Mouse (Mus musculus) MEL (cell line): ENCODE results near the gene Lrfn5. TPM values are rescaled to one million over a fixed set of nuclear protein-coding genes. Genes with fewer than 3 reads are reported as not detected.

Experiments used
- DNase-seq: peaks from one replicate; pipeline ENCODE4 v3.0.0; 2011; ENCODE audit warnings: low read depth, low spot score
- H3K27ac ChIP-seq: 2 replicates; pipeline ENCODE4 v1.5.1; 2012; ENCODE audit warnings: low read depth, mild to moderate bottlenecking, control low read depth, low read length, moderate library complexity; ENCODE audit not compliant: control insufficient read depth
- H3K27me3 ChIP-seq, 2 experiments: fragments of 150-350 bp in 1 of 2; sonication (generic) in 1 of 2; 2 replicates each; pipeline ENCODE4 v1.6.1; 2012; ENCODE audit warnings: low read length in 2 of 2, mild to moderate bottlenecking in 2 of 2, improper control_type of control experiment in 1 of 2, moderate library complexity in 1 of 2; ENCODE audit not compliant: insufficient read depth in 2 of 2, control insufficient read depth in 1 of 2
- H3K36me3 ChIP-seq, 2 experiments: 2 replicates each; pipeline ENCODE4 v1.6.1; 2012 to 2014; ENCODE audit warnings: low read length in 2 of 2, improper control_type of control experiment in 1 of 2, inconsistent platforms in 1 of 2, mild to moderate bottlenecking in 1 of 2; ENCODE audit not compliant: insufficient read depth in 2 of 2, control insufficient read depth in 1 of 2
- H3K4me1 ChIP-seq, 2 experiments: fragments of 150-350 bp in 1 of 2; sonication (generic) in 1 of 2; 2 replicates each; pipeline ENCODE4 v1.6.1; 2012; ENCODE audit warnings: low read length in 2 of 2, improper control_type of control experiment in 1 of 2, mild to moderate bottlenecking in 1 of 2; ENCODE audit not compliant: insufficient read depth in 2 of 2, control insufficient read depth in 1 of 2
- H3K4me3 ChIP-seq, 2 experiments: fragments of 150-350 bp in 1 of 2; sonication (generic) in 1 of 2; 2 replicates each; pipeline ENCODE4 v1.5.1; 2012; ENCODE audit warnings: low read depth in 2 of 2, low read length in 2 of 2, mild to moderate bottlenecking in 2 of 2, moderate library complexity in 2 of 2, control low read depth in 1 of 2, improper control_type of control experiment in 1 of 2; ENCODE audit not compliant: control insufficient read depth in 1 of 2, insufficient read depth in 1 of 2
- H3K79me2 ChIP-seq: 2 replicates; pipeline ENCODE4 v1.6.1; 2012; ENCODE audit warnings: mild to moderate bottlenecking, low read length, moderate library complexity; ENCODE audit not compliant: control insufficient read depth, poor library complexity, insufficient read depth
- H3K9ac ChIP-seq: 2 replicates; pipeline ENCODE4 v1.6.1; 2012; ENCODE audit warnings: low read depth, mild to moderate bottlenecking, control low read depth, low read length, moderate library complexity; ENCODE audit not compliant: control insufficient read depth, poor library complexity, severe bottlenecking
- H3K9me3 ChIP-seq: fragments of 150-350 bp; sonication (generic); replicated peaks from 2 replicates; pipeline ENCODE4 v1.6.1; 2012; ENCODE audit warnings: mild to moderate bottlenecking, low read length, improper control_type of control experiment, moderate library complexity; ENCODE audit not compliant: insufficient read depth
- CHD1 ChIP-seq: IDR thresholded peaks from 2 replicates; pipeline ENCODE4 v1.6.1; 2012; ENCODE audit warnings: low read depth, mild to moderate bottlenecking, inconsistent platforms, low read length, improper control_type of control experiment
- CHD2 ChIP-seq: IDR thresholded peaks from 2 replicates; pipeline ENCODE4 v1.6.1; 2011; ENCODE audit warnings: low read length, improper control_type of control experiment
- CTCF ChIP-seq, 3 experiments: IDR thresholded peaks in 2 of 3; conservative IDR thresholded peaks in 1 of 3; 2 replicates each; pipeline ENCODE4 v1.5.1; 2011 to 2012; ENCODE audit warnings: low read length in 3 of 3, low read depth in 2 of 3, mild to moderate bottlenecking in 2 of 3, improper control_type of control experiment in 1 of 3, inconsistent platforms in 1 of 3, mixed read lengths in 1 of 3, moderate library complexity in 1 of 3; ENCODE audit not compliant: control insufficient read depth in 1 of 3, insufficient read depth in 1 of 3, poor library complexity in 1 of 3, severe bottlenecking in 1 of 3
- EP300 ChIP-seq, 2 experiments: IDR thresholded peaks; 2 replicates each; pipeline ENCODE4 v1.6.1; 2011; ENCODE audit warnings: improper control_type of control experiment in 2 of 2, low read length in 2 of 2, low read depth in 1 of 2, mild to moderate bottlenecking in 1 of 2
- GABPA ChIP-seq: IDR thresholded peaks from 2 replicates; pipeline ENCODE4 v1.6.1; 2012; ENCODE audit warnings: low read depth, mild to moderate bottlenecking, inconsistent platforms, low read length, improper control_type of control experiment, moderate library complexity
- GATA1 ChIP-seq: IDR thresholded peaks from 2 replicates; pipeline ENCODE4 v1.6.1; 2011; ENCODE audit warnings: low read depth, low read length, improper control_type of control experiment
- HCFC1 ChIP-seq: IDR thresholded peaks from 2 replicates; pipeline ENCODE4 v1.6.1; 2012; ENCODE audit warnings: low read depth, mild to moderate bottlenecking, inconsistent platforms, low read length, improper control_type of control experiment, moderate library complexity
- MAFK ChIP-seq: IDR thresholded peaks from 2 replicates; pipeline ENCODE4 v1.6.1; 2011; ENCODE audit warnings: low read depth, mild to moderate bottlenecking, low read length, improper control_type of control experiment, borderline replicate concordance
- MAX ChIP-seq: IDR thresholded peaks from 2 replicates; pipeline ENCODE4 v1.6.1; 2011; ENCODE audit warnings: low read length, improper control_type of control experiment
- MAZ ChIP-seq: IDR thresholded peaks from 2 replicates; pipeline ENCODE4 v1.6.1; 2012; ENCODE audit warnings: low read depth, mild to moderate bottlenecking, inconsistent platforms, low read length, improper control_type of control experiment
- MEF2A ChIP-seq: IDR thresholded peaks from 2 replicates; pipeline ENCODE4 v1.6.1; 2014; ENCODE audit warnings: low read depth, mild to moderate bottlenecking, inconsistent platforms, low read length, improper control_type of control experiment; ENCODE audit not compliant: poor library complexity, insufficient replicate concordance, severe bottlenecking; ENCODE audit errors: extremely low read depth
- MYB ChIP-seq: IDR thresholded peaks from 2 replicates; pipeline ENCODE4 v1.6.1; 2011; ENCODE audit warnings: mild to moderate bottlenecking, low read depth, low read length, improper control_type of control experiment
- MYC ChIP-seq: IDR thresholded peaks from 2 replicates; pipeline ENCODE4 v1.6.1; 2011; ENCODE audit warnings: low read depth, mild to moderate bottlenecking, low read length, improper control_type of control experiment, moderate library complexity
- NELFE ChIP-seq: IDR thresholded peaks from 2 replicates; pipeline ENCODE4 v1.6.1; 2011; ENCODE audit warnings: low read depth, low read length, improper control_type of control experiment
- POLR2A ChIP-seq, 2 experiments: IDR thresholded peaks; 2 replicates each; pipeline ENCODE4 v1.6.1; 2011 to 2012; ENCODE audit warnings: low read length in 2 of 2, mild to moderate bottlenecking in 2 of 2, control low read depth in 1 of 2, improper control_type of control experiment in 1 of 2, low read depth in 1 of 2, moderate library complexity in 1 of 2; ENCODE audit not compliant: control insufficient read depth in 1 of 2, insufficient read depth in 1 of 2, poor library complexity in 1 of 2
- RAD21 ChIP-seq: IDR thresholded peaks from 2 replicates; pipeline ENCODE4 v1.6.1; 2011; ENCODE audit warnings: mild to moderate bottlenecking, low read depth, low read length, improper control_type of control experiment
- RCOR1 ChIP-seq: IDR thresholded peaks from 2 replicates; pipeline ENCODE4 v1.6.1; 2012; ENCODE audit warnings: low read depth, mild to moderate bottlenecking, inconsistent platforms, low read length, improper control_type of control experiment
- SMC3 ChIP-seq: IDR thresholded peaks from 2 replicates; pipeline ENCODE4 v1.6.1; 2011; ENCODE audit warnings: low read depth, low read length, improper control_type of control experiment
- TAL1 ChIP-seq: IDR thresholded peaks from 2 replicates; pipeline ENCODE4 v1.6.1; 2012; ENCODE audit warnings: mild to moderate bottlenecking, inconsistent platforms, low read length, moderate library complexity, mixed read lengths
- TBP ChIP-seq: IDR thresholded peaks from 2 replicates; pipeline ENCODE4 v1.8.0; 2011; ENCODE audit warnings: low read depth, low read length, improper control_type of control experiment
- UBTF ChIP-seq: IDR thresholded peaks from 2 replicates; pipeline ENCODE4 v1.6.1; 2012; ENCODE audit warnings: low read depth, mild to moderate bottlenecking, inconsistent platforms, low read length, improper control_type of control experiment, moderate library complexity, borderline replicate concordance; ENCODE audit not compliant: insufficient read depth
- USF1 ChIP-seq: IDR thresholded peaks from 2 replicates; pipeline ENCODE4 v1.6.1; 2014; ENCODE audit warnings: low read depth, mild to moderate bottlenecking, inconsistent platforms, low read length, improper control_type of control experiment, moderate library complexity
- ZC3H11A ChIP-seq: IDR thresholded peaks from 2 replicates; pipeline ENCODE4 v1.6.1; 2012; ENCODE audit warnings: low read depth, mild to moderate bottlenecking, inconsistent platforms, low read length, improper control_type of control experiment
- polyA plus RNA-seq, 2 experiments: library from polyadenylated mRNA; stranded (reverse) in 1 of 2; unstranded in 1 of 2; fragments of >175 nt in 1 of 2; fragments of >200 nt in 1 of 2; gene quantifications; 2 replicates each; pipeline versions ENCODE4 v1.2.1 to v1.2.4; 2012; ENCODE audit warnings: low replicate concordance in 2 of 2, low read depth in 1 of 2; ENCODE audit not compliant: insufficient read length in 2 of 2, insufficient read depth in 1 of 2, missing spikeins in 1 of 2
- total RNA-seq: library from RNA; depleted of rRNA; stranded (reverse); fragments of 300-350 nt; gene quantifications from 2 replicates; pipeline ENCODE4 v1.2.3, GENCODE M21; 2012

Lrfn5 gene
- total and polyA plus RNA-seq, 3 experiments: not detected

DNA sequence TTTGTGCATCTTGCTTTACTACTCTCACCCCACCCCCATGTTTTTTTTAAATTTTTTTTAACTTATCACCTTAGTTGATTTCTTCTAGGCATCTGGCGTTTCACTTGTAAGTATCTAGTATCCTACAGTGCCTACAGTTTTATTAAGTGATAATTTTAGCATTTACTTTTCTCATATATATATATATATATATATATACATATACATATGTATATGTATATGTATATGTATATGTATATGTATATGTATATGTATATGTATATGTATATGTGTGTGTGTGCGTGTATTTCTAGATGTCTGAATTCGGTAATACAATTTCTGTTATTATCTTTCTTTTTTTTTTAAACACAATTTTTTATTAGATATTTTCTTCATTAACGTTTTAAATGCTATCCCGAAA lies 300.7 kb downstream of the Lrfn5 start:
- H3K9ac ChIP-seq: no peak overlapping the region
- no peaks in the 10 kb centered on the region for H3K4me1 ChIP-seq
- no peaks in the 10 kb centered on the region for H3K36me3 ChIP-seq
- H3K27ac ChIP-seq: no peak overlapping the region
- no peak for TF ChIP-seq ZC3H11A
- no peak for TF ChIP-seq MAFK
- no peak for TF ChIP-seq UBTF
- no peak for TF ChIP-seq SMC3
- TF ChIP-seq GABPA: no peak
- no peak for TF ChIP-seq CHD1
- TF ChIP-seq RCOR1: no peak
- H3K4me3 ChIP-seq: no peak overlapping the region
- H3K27me3 ChIP-seq: no peaks in the 10 kb centered on the region
- no peak for DNase-seq
- H3K79me2 ChIP-seq: no peaks in the 10 kb centered on the region
- H3K9me3 ChIP-seq: no peaks in the 10 kb centered on the region

DNA sequence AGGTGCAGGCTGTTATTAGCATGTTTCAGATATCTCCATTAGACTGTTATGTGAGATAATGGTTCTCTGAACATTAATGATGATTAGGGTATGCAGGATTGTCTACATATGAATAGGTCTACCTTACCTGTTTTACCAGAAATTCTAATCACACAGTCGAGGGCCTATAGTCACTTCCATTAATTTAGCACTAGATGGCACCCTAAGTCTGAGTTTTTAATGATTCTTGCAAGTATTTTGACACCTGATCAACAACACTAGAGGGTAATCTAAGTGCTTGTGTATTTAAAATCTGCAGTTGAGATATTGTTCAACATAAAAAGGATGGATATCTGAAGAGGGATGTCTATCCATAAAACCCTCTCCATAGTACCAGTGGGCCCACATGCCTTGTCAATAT lies 303.4 kb downstream of the Lrfn5 start:
- Histone ChIP-seq H3K79me2 (no peaks in the 10 kb centered on the region), H3K9me3 (no peaks in the 10 kb centered on the region), H3K4me3 (no peak overlapping the region), H3K27ac (no peak overlapping the region), H3K9ac (no peak overlapping the region), H3K36me3 (no peaks in the 10 kb centered on the region), H3K4me1 (no peaks in the 10 kb centered on the region), H3K27me3 (no peaks in the 10 kb centered on the region)
- TF ChIP-seq SMC3 (peak; percentile 94), CTCF (IDR thresholded peaks at IDR 0.05 in 2 of 3, conservative IDR thresholded peaks at IDR 0.05 in 1 of 3; ENCODE audit: control insufficient read depth in 1 of 3, insufficient read depth in 1 of 3, low read depth in 2 of 3, low read length in 3 of 3, poor library complexity in 1 of 3, severe bottlenecking in 1 of 3) (peak in 2 of 3 experiments; percentile 12 to 81; a peak in 2 of 6 replicates), ZC3H11A (peak; percentile 80), MAFK (no peak), HCFC1 (no peak), CHD2 (no peak), RAD21 (peak; percentile 94)
- DNase-seq: peak; percentile 69

DNA sequence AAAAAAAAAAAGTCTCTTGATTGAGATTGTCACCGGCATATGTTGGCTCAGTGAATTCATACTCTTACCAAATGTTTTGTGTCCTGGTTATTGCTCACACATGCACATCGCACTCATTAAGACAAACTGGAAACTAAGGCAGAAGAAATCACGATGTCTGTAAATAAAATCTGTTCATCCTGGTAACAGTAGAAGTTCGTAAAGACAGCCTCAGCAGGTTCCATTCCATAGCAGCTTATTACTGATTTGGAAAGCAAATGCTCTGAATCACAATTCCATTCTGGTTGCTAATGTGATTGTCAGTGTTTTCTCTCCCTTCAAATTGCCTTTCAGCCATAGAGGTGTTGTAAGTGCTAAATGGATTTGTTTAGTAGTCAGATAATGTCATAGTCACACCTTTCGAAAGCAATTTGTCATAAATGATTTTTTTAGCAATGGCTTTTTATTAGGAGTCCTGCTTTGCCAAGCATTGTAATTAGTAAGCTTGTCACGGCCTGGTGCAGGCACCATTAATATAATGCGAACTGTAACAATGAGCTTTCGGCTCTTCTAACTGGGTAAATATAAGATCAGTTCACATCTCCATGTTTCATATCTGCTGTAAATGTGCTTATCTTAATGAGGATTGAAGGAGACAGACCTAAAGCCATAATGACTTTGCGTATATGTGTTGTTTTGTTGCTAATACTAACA lies 319.8 kb downstream of the Lrfn5 start:
- no peak for DNase-seq
- Histone ChIP-seq H3K4me3 (no peak overlapping the region), H3K79me2 (no peaks in the 10 kb centered on the region), H3K9ac (no peak overlapping the region), H3K27me3 (no peaks in the 10 kb centered on the region), H3K9me3 (no peaks in the 10 kb centered on the region), H3K4me1 (no peaks in the 10 kb centered on the region), H3K36me3 (no peaks in the 10 kb centered on the region), H3K27ac (no peak overlapping the region)
- TF ChIP-seq MEF2A: no peak
- TF ChIP-seq EP300 (IDR thresholded peaks at IDR 0.05; ENCODE audit: low read depth in 1 of 2, low read length in 2 of 2): no peak
- TF ChIP-seq TBP: no peak
- TF ChIP-seq GATA1: no peak
- TF ChIP-seq CHD1: no peak
- no peak for TF ChIP-seq MYB
- TF ChIP-seq UBTF: no peak
- TF ChIP-seq NELFE: no peak
- TF ChIP-seq MAX: no peak
- TF ChIP-seq RAD21: no peak
- no peak for TF ChIP-seq MYC
- no peak for TF ChIP-seq POLR2A (IDR thresholded peaks at IDR 0.05; ENCODE audit: control insufficient read depth in 1 of 2, insufficient read depth in 1 of 2, low read depth in 1 of 2, low read length in 2 of 2, poor library complexity in 1 of 2)
- TF ChIP-seq ZC3H11A: no peak
- TF ChIP-seq TAL1: no peak
- TF ChIP-seq USF1: no peak
- no peak for TF ChIP-seq MAZ
- no peak for TF ChIP-seq MAFK
- no peak for TF ChIP-seq GABPA
